In the genomic region with DNA sequence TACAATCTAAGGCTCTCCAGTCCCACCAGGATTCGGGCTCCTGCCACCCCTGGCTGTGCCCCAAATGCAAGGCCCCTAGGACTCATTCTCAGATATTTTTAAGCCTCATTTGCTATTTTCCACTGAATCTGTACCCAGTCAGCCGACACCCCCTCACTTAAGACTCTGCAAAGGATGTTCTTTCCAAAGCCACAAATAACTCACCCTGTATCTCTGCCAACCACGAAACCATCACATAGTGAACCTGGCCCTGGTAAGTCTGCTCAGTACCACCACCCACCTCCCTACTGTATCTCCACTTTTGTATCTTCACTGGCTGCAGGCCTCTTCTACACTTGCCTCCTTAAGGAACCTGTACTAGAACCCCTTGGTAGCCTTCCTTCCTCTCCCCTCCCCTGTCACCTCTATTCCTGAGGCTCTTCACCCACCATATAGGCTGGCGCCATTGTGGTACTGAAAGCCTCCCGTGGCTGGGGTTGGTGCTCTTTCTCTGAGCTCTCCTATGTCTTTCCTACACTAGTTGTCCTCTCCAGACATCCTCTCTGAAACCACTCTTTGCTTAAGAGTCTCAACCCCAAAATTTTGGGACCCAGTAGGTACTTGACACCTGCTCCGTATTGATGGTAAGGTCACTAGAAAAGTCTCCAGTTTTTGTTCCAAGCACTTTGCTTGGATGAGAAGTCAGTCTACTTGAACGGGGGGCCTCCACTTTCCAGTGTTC, we compare ENCODE assay signal across 32 mouse cellular contexts. TPM values are rescaled to one million over a fixed set of nuclear protein-coding genes. Genes with fewer than 3 reads are reported as not detected.
DNase-seq lines count a peak whose midpoint lies in the region; ATAC-seq lines count a peak whose summit lies in the region.
"Had no signal": no experiment of that assay in that cellular context is flagged by ENCODE, and none has a peak within 500 bp of the region (broad histone marks: within the 10 kb centered on the region; RNA-seq: fewer than 3 reads in every experiment).

No protein-coding gene starts in this region.

- H3K4me2 ChIP-seq in hindbrain, embryonic 14.5 days (replicated peaks), result no peak overlapping the region
- H3K4me2 ChIP-seq: embryonic facial prominence, embryonic 13.5 days; forebrain, embryonic 12.5 days; heart, embryonic 13.5 days; limb, embryonic 12.5 days; liver, embryonic 12.5 days; midbrain, embryonic 12.5 days had no signal

- H3K9me3 ChIP-seq in heart, embryonic 10.5 days, result no peaks in the 10 kb centered on the region
- no peaks in the 10 kb centered on the region for H3K9me3 ChIP-seq in hindbrain, embryonic 14.5 days (ENCODE audit: control insufficient read depth, low read length)
- H3K9me3 ChIP-seq: embryonic facial prominence, embryonic 13.5 days; forebrain, embryonic 12.5 days; G1E; heart, embryonic 13.5 days; limb, embryonic 12.5 days; liver, embryonic 12.5 days; midbrain, embryonic 12.5 days had no signal

- 86% methylated on average over 7 of the region's 7 CpGs for WGBS in heart, embryonic 10.5 days
- 95% methylated on average over 7 of the region's 7 CpGs for WGBS in hindbrain, embryonic 14.5 days

- no peak overlapping the region for H3K27ac ChIP-seq in heart, embryonic 10.5 days
- H3K27ac ChIP-seq in hindbrain, embryonic 14.5 days, result no peak overlapping the region
- H3K27ac ChIP-seq: embryonic facial prominence, embryonic 13.5 days; forebrain, embryonic 12.5 days; heart, embryonic 13.5 days; layer of hippocampus, adult 2 months; limb, embryonic 12.5 days; liver, embryonic 12.5 days; midbrain, embryonic 12.5 days; stomach, postnatal 0 days had no signal

- ATAC-seq in hindbrain, embryonic 14.5 days (ENCODE audit: low FRiP score), result no peak
- ATAC-seq: hindbrain, embryonic 16.5 days; intestine, embryonic 16.5 days; liver, embryonic 12.5 days had no signal

- intact Hi-C loops in heart, postnatal 14 days (cut with DNase I), result no loop called here
- intact Hi-C loops in left cerebral cortex, postnatal 14 days (cut with DNase I), result no loop called here

- peaks cover 10% of the 10 kb centered on the region; the same call in 1 of the 2 replicates for H3K4me1 ChIP-seq in heart, embryonic 10.5 days
- H3K4me1 ChIP-seq in hindbrain, embryonic 14.5 days (replicated peaks; ENCODE audit: control insufficient read depth, insufficient read depth, low read length), result no peaks in the 10 kb centered on the region
- H3K4me1 ChIP-seq: limb, embryonic 12.5 days; liver, embryonic 12.5 days; midbrain, embryonic 12.5 days had no signal

- no peak overlapping the region for H3K4me3 ChIP-seq in heart, embryonic 10.5 days
- no peak overlapping the region for H3K4me3 ChIP-seq in hindbrain, embryonic 14.5 days (replicated peaks; ENCODE audit: low read length)
- H3K4me3 ChIP-seq: embryonic facial prominence, embryonic 13.5 days; erythroblast, embryonic 14.5 days; forebrain, embryonic 12.5 days; heart, embryonic 13.5 days; layer of hippocampus, adult 2 months; limb, embryonic 12.5 days; liver, embryonic 12.5 days; midbrain, embryonic 12.5 days had no signal

- H3K36me3 ChIP-seq in heart, embryonic 10.5 days, result peaks cover 53% of the 10 kb centered on the region
- H3K36me3 ChIP-seq in hindbrain, embryonic 14.5 days (replicated peaks; ENCODE audit: control insufficient read depth, insufficient read depth), result 0 out of 2 replicates have a peak, but pooled peaks cover 6% of the 10 kb centered on the region
- H3K36me3 ChIP-seq: G1E; liver, embryonic 12.5 days had no signal

- H3K9ac ChIP-seq in hindbrain, embryonic 14.5 days, result no peak overlapping the region
- H3K9ac ChIP-seq: embryonic facial prominence, embryonic 13.5 days; forebrain, embryonic 12.5 days; heart, embryonic 13.5 days; limb, embryonic 12.5 days; liver, embryonic 12.5 days; midbrain, embryonic 12.5 days had no signal

- H3K27me3 ChIP-seq in heart, embryonic 10.5 days (ENCODE audit: insufficient read depth, poor library complexity, severe bottlenecking), result no peaks in the 10 kb centered on the region
- no peaks in the 10 kb centered on the region for H3K27me3 ChIP-seq in hindbrain, embryonic 14.5 days (ENCODE audit: control insufficient read depth, insufficient read depth, low read length)
- H3K27me3 ChIP-seq: CH12.LX; embryonic facial prominence, embryonic 13.5 days; forebrain, embryonic 12.5 days; heart, embryonic 13.5 days; limb, embryonic 12.5 days; liver, embryonic 12.5 days; midbrain, embryonic 12.5 days; Patski had no signal

- peak; percentile 51 for DNase-seq in heart, embryonic 10.5 days (ENCODE audit: low spot score)
- no peak for DNase-seq in heart, postnatal 14 days
- peak; percentile 37 to 68 for DNase-seq in right cerebral cortex, postnatal 36 days (ENCODE audit: low spot score in 2 of 2)
- DNase-seq in right cerebral cortex, postnatal 4 days, result no peak
- peak; percentile 60 to 76 for DNase-seq in left cerebral cortex, postnatal 14 days (ENCODE audit: low spot score in 2 of 2)
- no peak for DNase-seq in cerebellum, postnatal 10 days
- no peak for DNase-seq in hindbrain, embryonic 14.5 days (ENCODE audit: low spot score)
- DNase-seq in urinary bladder, postnatal 10 days (ENCODE audit: low spot score), result no peak
- DNase-seq: adrenal gland, adult 8-10 months; cerebellum, adult 2 months; cerebellum, postnatal 36 days; embryo, embryonic 11 days; gastrocnemius, postnatal 10 days; kidney, adult 9 months; kidney, postnatal 14 days; lung, adult 18-20 months; lung, postnatal 10 days had no signal

RNA-seq across cellular contexts. Expression of gene Cd101, which starts 32.7 kb away (rescaled TPM):
- polyA plus RNA-seq in heart, embryonic 10.5 days (2016; fragmentation: Nextera tagmentation; extraction: Ambion mirVana), result 0.34 and 0.50 TPM in 2 replicates
- under 1 TPM; 0.37 to 0.43 TPM for total RNA-seq in heart, postnatal 14 days (2021)
- total RNA-seq in left cerebral cortex, postnatal 14 days (2021), result under 1 TPM; 0.34 to 0.40 TPM
- 0.05 and 0.07 TPM in 2 replicates for polyA plus RNA-seq in hindbrain, embryonic 14.5 days (2014; fragmentation: Nextera tagmentation; extraction: Ambion mirVana)
- total RNA-seq: CH12.LX had no signal
- polyA plus RNA-seq: erythroblast, embryonic 14.5 days; G1E; midbrain, embryonic 12.5 days; Patski had no signal

RNA-seq across cellular contexts. Expression of gene Ptgfrn, which starts 48.1 kb away (rescaled TPM):
- polyA plus RNA-seq in heart, embryonic 10.5 days (2016; fragmentation: Nextera tagmentation; extraction: Ambion mirVana), result 4.8 and 5.6 TPM in 2 replicates
- 10 to 100 TPM; 48.9 to 49.4 TPM for total RNA-seq in heart, postnatal 14 days (2021)
- 10 to 100 TPM; 40.8 to 47.1 TPM for total RNA-seq in left cerebral cortex, postnatal 14 days (2021)
- 3.6 and 3.7 TPM in 2 replicates for polyA plus RNA-seq in hindbrain, embryonic 14.5 days (2014; fragmentation: Nextera tagmentation; extraction: Ambion mirVana)
- total RNA-seq: CH12.LX; granulocyte monocyte progenitor cell, adult 5-6 weeks had no signal
- polyA plus RNA-seq: erythroblast, embryonic 14.5 days; G1E had no signal

Comparison
In these comparisons a context has a peak if more than half of its experiments do, and no peak if none do; other contexts are left out.
1. DNase-seq: peak in heart, embryonic 10.5 days (single experiment), right cerebral cortex, postnatal 36 days (2 of 2) and left cerebral cortex, postnatal 14 days (2 of 2); none in heart, postnatal 14 days (0 of 2), right cerebral cortex, postnatal 4 days (single experiment), cerebellum, postnatal 10 days (0 of 2), hindbrain, embryonic 14.5 days (single experiment) and urinary bladder, postnatal 10 days (single experiment).